Mouse (Mus musculus): Measurements from ENCODE around the gene Gm17387. TPM values are rescaled to one million over a fixed set of nuclear protein-coding genes. Genes with fewer than 3 reads are reported as not detected.

Gene Gm17387
- total RNA-seq (2012; rRNA removed) = not detected in 2 replicates
- polyA plus RNA-seq (2012; ENCODE audit: insufficient read depth in 1 of 2, insufficient read length in 2 of 2, low read depth in 1 of 2, low replicate concordance in 2 of 2, missing spikeins in 1 of 2) = not detected

GRCm38 (mm10) chr7:141028831-141029230, at the start of gene Gm17387:
Gene Gm17387 (plus strand): TSS chr7:141029131.
- TF ChIP-seq SIN3A (IDR thresholded peaks at IDR 0.05; ENCODE audit: low read length) (no peak), POLR2AphosphoS2 (IDR thresholded peaks at IDR 0.05; ENCODE audit: low read length) (no peak), TBP (IDR thresholded peaks at IDR 0.05; ENCODE audit: low read depth, low read length) (no peak), CHD1 (IDR thresholded peaks at IDR 0.05; ENCODE audit: low read depth, low read length) (no peak)
- Histone ChIP-seq H3K27me3 (ENCODE audit: control insufficient read depth in 1 of 2, insufficient read depth in 2 of 2, low read length in 2 of 2) (peaks cover 11 to 12% of the 10 kb centered on the region in 2 experiments), H3K27ac (ENCODE audit: control insufficient read depth, low read depth, low read length) (no peak within 1 kb of the TSS), H3K9me3 (replicated peaks; ENCODE audit: insufficient read depth, low read length) (no peaks in the 10 kb centered on the region), H3K9ac (ENCODE audit: control insufficient read depth, low read depth, low read length, poor library complexity, severe bottlenecking) (no peak within 1 kb of the TSS), H3K4me1 (ENCODE audit: control insufficient read depth in 1 of 2, insufficient read depth in 2 of 2, low read length in 2 of 2) (no peaks in the 10 kb centered on the region), H3K4me3 (ENCODE audit: control insufficient read depth in 1 of 2, insufficient read depth in 1 of 2, low read depth in 2 of 2, low read length in 2 of 2) (no peak within 1 kb of the TSS), H3K36me3 (ENCODE audit: control insufficient read depth in 1 of 2, insufficient read depth in 2 of 2, low read length in 2 of 2) (no peaks in the 10 kb centered on the region), H3K79me2 (ENCODE audit: control insufficient read depth, insufficient read depth, low read length, poor library complexity) (no peaks in the 10 kb centered on the region)
- no peak for DNase-seq (ENCODE audit: low read depth, low spot score)

DNA sequence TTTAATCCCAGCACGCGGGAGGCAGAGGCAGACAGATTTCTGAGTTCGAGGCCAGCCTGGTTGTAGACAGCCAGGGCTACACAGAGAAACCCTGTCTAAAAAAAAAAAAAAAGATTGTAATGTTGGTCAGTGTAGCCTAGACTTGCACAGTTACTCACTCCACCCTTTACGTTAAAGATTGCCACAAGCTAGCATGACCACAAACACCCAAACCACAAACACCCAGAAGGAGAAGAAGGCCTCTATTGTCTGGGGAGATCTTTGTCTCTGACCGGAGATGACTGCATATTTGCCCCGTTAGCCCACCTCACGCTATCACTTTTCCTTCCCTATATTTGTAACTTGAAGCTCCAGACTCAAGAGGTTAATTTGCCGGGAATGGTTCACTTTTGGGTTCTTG, 47.2 kb upstream of the Gm17387 start:
- Histone ChIP-seq H3K4me3 (ENCODE audit: control insufficient read depth in 1 of 2, insufficient read depth in 1 of 2, low read depth in 2 of 2, low read length in 2 of 2) (no peak overlapping the region), H3K27me3 (ENCODE audit: control insufficient read depth in 1 of 2, insufficient read depth in 2 of 2, low read length in 2 of 2) (peaks cover 3 to 6% of the 10 kb centered on the region in 2 experiments; a peak in 3 of 4 replicates), H3K27ac (ENCODE audit: control insufficient read depth, low read depth, low read length) (no peak overlapping the region), H3K79me2 (ENCODE audit: control insufficient read depth, insufficient read depth, low read length, poor library complexity) (no peaks in the 10 kb centered on the region), H3K9ac (ENCODE audit: control insufficient read depth, low read depth, low read length, poor library complexity, severe bottlenecking) (no peak overlapping the region), H3K9me3 (replicated peaks; ENCODE audit: insufficient read depth, low read length) (no peaks in the 10 kb centered on the region), H3K36me3 (ENCODE audit: control insufficient read depth in 1 of 2, insufficient read depth in 2 of 2, low read length in 2 of 2) (no peaks in the 10 kb centered on the region), H3K4me1 (ENCODE audit: control insufficient read depth in 1 of 2, insufficient read depth in 2 of 2, low read length in 2 of 2) (no peaks in the 10 kb centered on the region)
- peak; percentile 53 for DNase-seq (ENCODE audit: low read depth, low spot score)
- no peak for TF ChIP-seq CTCF (IDR thresholded peaks at IDR 0.05 in 2 of 3, conservative IDR thresholded peaks at IDR 0.05 in 1 of 3; ENCODE audit: control insufficient read depth in 1 of 3, insufficient read depth in 1 of 3, low read depth in 2 of 3, low read length in 3 of 3, poor library complexity in 1 of 3, severe bottlenecking in 1 of 3)
- no peak for TF ChIP-seq SIN3A (IDR thresholded peaks at IDR 0.05; ENCODE audit: low read length)
- TF ChIP-seq POLR2AphosphoS2 (IDR thresholded peaks at IDR 0.05; ENCODE audit: low read length) = no peak
- peak; percentile 95 for TF ChIP-seq UBTF (IDR thresholded peaks at IDR 0.05; ENCODE audit: borderline replicate concordance, insufficient read depth, low read depth, low read length)
- TF ChIP-seq TBP (IDR thresholded peaks at IDR 0.05; ENCODE audit: low read depth, low read length) = peak; percentile 98
- no peak for TF ChIP-seq NELFE (IDR thresholded peaks at IDR 0.05; ENCODE audit: low read depth, low read length)
- no peak for TF ChIP-seq RCOR1 (IDR thresholded peaks at IDR 0.05; ENCODE audit: low read depth, low read length)
- TF ChIP-seq NRF1 (IDR thresholded peaks at IDR 0.05; ENCODE audit: insufficient read depth, low read depth, low read length, poor library complexity, severe bottlenecking) = no peak
- TF ChIP-seq MYC (IDR thresholded peaks at IDR 0.05; ENCODE audit: low read depth, low read length) = no peak
- peak; percentile 63 for TF ChIP-seq ZNF384 (IDR thresholded peaks at IDR 0.05; ENCODE audit: low read depth, low read length)
- TF ChIP-seq MAX (IDR thresholded peaks at IDR 0.05; ENCODE audit: low read length) = no peak
- peak in 1 of 2 experiments; percentile 59; a peak in 2 of 4 replicates for TF ChIP-seq EP300 (IDR thresholded peaks at IDR 0.05; ENCODE audit: low read depth in 1 of 2, low read length in 2 of 2)
- no peak for TF ChIP-seq USF2 (IDR thresholded peaks at IDR 0.05; ENCODE audit: borderline replicate concordance in 1 of 2, insufficient read depth in 1 of 2, low read depth in 1 of 2, low read length in 2 of 2)
- no peak for TF ChIP-seq TAL1 (IDR thresholded peaks at IDR 0.05; ENCODE audit: low read length)
- no peak for TF ChIP-seq CHD2 (IDR thresholded peaks at IDR 0.05; ENCODE audit: low read length)
- no peak for TF ChIP-seq MAFK (IDR thresholded peaks at IDR 0.05; ENCODE audit: borderline replicate concordance, low read depth, low read length)
- TF ChIP-seq MEF2A (IDR thresholded peaks at IDR 0.05; ENCODE audit: extremely low read depth, insufficient replicate concordance, low read depth, low read length, poor library complexity, severe bottlenecking) = no peak
- no peak for TF ChIP-seq USF1 (IDR thresholded peaks at IDR 0.05; ENCODE audit: low read depth, low read length)
